Mouse (Mus musculus): ENCODE data around the gene Slc16a7. TPM values are rescaled to one million over a fixed set of nuclear protein-coding genes. Genes with fewer than 3 reads are reported as not detected.

The Slc16a7 gene
- 8.9 and 14.1 TPM in 2 replicates for polyA plus RNA-seq (2012; rRNA removed)

DNA sequence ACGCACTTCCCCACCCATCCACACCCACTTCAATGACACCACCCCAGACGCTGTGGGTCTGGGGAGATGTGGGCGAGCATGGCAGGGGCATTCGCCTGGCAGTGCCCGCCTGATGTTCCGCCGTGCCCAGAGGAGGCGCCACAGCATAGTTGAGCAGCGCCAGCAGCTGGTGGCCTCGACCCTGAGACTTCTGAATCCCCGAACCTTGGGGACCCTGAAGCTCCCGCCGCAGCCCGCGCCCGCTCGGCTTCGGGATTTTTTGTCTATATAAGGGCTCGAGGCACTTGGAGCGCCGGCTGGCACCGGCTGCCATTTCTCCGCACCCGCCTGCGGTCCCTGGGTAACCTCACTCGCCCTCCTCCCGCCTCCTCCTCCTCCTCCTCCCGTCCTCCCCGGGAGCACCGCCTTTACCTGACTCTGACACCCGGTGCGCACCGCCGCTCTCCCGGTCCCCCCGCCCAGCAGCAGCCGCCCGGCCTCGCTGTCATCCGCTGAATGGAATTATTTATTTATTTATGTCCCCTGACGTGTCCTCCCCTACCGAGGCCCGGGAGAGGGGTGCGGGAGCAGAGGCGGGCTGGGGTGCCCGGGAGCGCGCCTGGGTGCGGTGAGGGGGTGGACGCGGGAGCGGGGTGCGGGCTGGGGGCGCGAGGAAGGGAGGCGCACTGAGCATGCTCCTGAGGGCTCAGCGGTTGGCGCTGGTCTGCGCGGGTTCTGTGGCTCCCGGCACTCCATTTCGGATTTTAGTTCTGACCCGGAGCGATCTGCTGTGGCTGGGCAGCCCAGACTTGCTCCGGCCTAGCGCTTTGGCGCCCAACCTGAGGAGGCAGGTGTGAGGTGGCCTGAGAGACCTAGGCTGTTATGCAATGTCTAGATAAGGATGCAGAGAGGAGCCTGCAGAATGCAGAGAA lies at the start of gene Slc16a7:
Gene Slc16a7, minus strand, starts transcription at position 590 of the 911 bp plus-strand sequence.
- no peaks in the 10 kb centered on the region for H3K27me3 ChIP-seq (ENCODE audit: control insufficient read depth, insufficient read depth, low read length)
- peak; percentile 94 to 95 for DNase-seq
- TF ChIP-seq CTCF (IDR thresholded peaks at IDR 0.05; ENCODE audit: borderline replicate concordance, insufficient read depth, low read depth, low read length) (0 out of 2 replicates have a peak, but pooled peaks have one; percentile 18), POLR2A (IDR thresholded peaks at IDR 0.05; ENCODE audit: borderline replicate concordance, insufficient read depth, low read length) (peak; percentile 68)
- peak within 1 kb of the TSS; percentile 75 for H3K4me3 ChIP-seq (replicated peaks; ENCODE audit: insufficient read depth, low read depth, low read length)
- WGBS = under 1% methylated on average over 67 of the region's 67 CpGs
- peaks cover 8% of the 10 kb centered on the region; the same call in 1 of the 2 replicates for H3K4me1 ChIP-seq (ENCODE audit: control insufficient read depth, insufficient read depth, low read length)
- H3K27ac ChIP-seq (ENCODE audit: insufficient read depth, low read length) = peak within 1 kb of the TSS; percentile 47

GRCm38 (mm10) chr10:125418795-125419194 lies 29.5 kb upstream of the Slc16a7 start:
- WGBS = 78% methylated on average over 6 of the region's 6 CpGs
- Histone ChIP-seq H3K4me3 (replicated peaks; ENCODE audit: insufficient read depth, low read depth, low read length) (no peak overlapping the region), H3K27me3 (ENCODE audit: control insufficient read depth, insufficient read depth, low read length) (no peaks in the 10 kb centered on the region), H3K4me1 (ENCODE audit: control insufficient read depth, insufficient read depth, low read length) (no peaks in the 10 kb centered on the region), H3K27ac (ENCODE audit: insufficient read depth, low read length) (no peak overlapping the region)
- TF ChIP-seq CTCF (IDR thresholded peaks at IDR 0.05; ENCODE audit: borderline replicate concordance, insufficient read depth, low read depth, low read length) = no peak
- TF ChIP-seq POLR2A (IDR thresholded peaks at IDR 0.05; ENCODE audit: borderline replicate concordance, insufficient read depth, low read length) = no peak
- no peak for DNase-seq

GRCm38 (mm10) chr10:125399796-125400195 lies 10.5 kb upstream of the Slc16a7 start:
- TF ChIP-seq POLR2A (IDR thresholded peaks at IDR 0.05; ENCODE audit: borderline replicate concordance, insufficient read depth, low read length) = no peak
- TF ChIP-seq CTCF (IDR thresholded peaks at IDR 0.05; ENCODE audit: borderline replicate concordance, insufficient read depth, low read depth, low read length) = no peak
- no peak for DNase-seq
- Histone ChIP-seq H3K4me1 (ENCODE audit: control insufficient read depth, insufficient read depth, low read length) (no peaks in the 10 kb centered on the region), H3K4me3 (replicated peaks; ENCODE audit: insufficient read depth, low read depth, low read length) (no peak overlapping the region), H3K27me3 (ENCODE audit: control insufficient read depth, insufficient read depth, low read length) (no peaks in the 10 kb centered on the region), H3K27ac (ENCODE audit: insufficient read depth, low read length) (no peak overlapping the region)
- WGBS = 84% methylated on average over 4 of the region's 4 CpGs

DNA sequence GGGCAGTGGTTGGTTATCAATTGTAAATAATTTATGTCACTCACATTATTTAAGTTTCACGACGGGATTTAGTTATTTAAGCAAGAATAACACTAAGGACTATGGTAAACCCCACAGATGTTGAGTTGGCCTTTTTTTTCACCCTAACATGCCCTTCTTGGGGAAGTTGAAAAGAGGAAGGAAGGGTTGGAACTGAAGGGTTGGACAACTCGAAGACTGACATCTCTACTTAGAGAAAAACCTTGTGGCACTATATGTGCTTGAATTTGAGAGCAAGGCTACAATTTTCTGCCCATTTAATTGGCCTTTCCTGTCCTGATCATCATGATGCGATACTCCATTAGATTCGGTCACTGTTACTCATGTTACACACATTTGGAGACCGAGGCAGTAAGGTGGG lies 746 bp upstream of the Slc16a7 start:
- no peak for DNase-seq
- Histone ChIP-seq H3K4me3 (replicated peaks; ENCODE audit: insufficient read depth, low read depth, low read length) (no peak overlapping the region), H3K27me3 (ENCODE audit: control insufficient read depth, insufficient read depth, low read length) (no peaks in the 10 kb centered on the region), H3K27ac (ENCODE audit: insufficient read depth, low read length) (peak overlapping the region; percentile 47; the same call in 1 of the 2 replicates), H3K4me1 (ENCODE audit: control insufficient read depth, insufficient read depth, low read length) (peaks cover 8% of the 10 kb centered on the region; the same call in 1 of the 2 replicates)
- WGBS = 83% methylated on average over 6 of the region's 6 CpGs
- TF ChIP-seq POLR2A (IDR thresholded peaks at IDR 0.05; ENCODE audit: borderline replicate concordance, insufficient read depth, low read length) (no peak), CTCF (IDR thresholded peaks at IDR 0.05; ENCODE audit: borderline replicate concordance, insufficient read depth, low read depth, low read length) (no peak)

DNA sequence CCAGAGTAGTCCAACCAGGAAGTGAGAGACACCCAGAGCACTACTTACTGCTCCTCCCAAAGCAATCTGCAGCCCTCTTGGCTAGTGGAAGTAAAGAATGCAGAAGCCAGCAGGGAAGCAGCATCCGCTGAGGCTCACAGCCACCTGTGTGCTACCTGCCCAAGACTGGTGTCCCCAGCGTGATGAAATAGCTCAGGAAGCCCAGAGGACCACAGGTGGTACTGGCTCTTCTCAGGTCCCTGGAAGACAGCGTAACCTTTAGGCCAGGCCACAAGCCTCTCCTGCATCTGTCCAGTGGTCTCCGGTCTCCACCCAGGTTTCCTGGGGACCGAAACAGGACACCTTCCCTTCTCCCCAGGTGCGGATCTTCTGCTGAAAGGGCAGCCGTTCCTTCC lies 787 bp downstream of the Slc16a7 start:
- peak overlapping the region; percentile 75 for H3K4me3 ChIP-seq (replicated peaks; ENCODE audit: insufficient read depth, low read depth, low read length)
- TF ChIP-seq POLR2A (IDR thresholded peaks at IDR 0.05; ENCODE audit: borderline replicate concordance, insufficient read depth, low read length) (no peak), CTCF (IDR thresholded peaks at IDR 0.05; ENCODE audit: borderline replicate concordance, insufficient read depth, low read depth, low read length) (no peak)
- 9% methylated on average over 7 of the region's 7 CpGs for WGBS
- DNase-seq = peak; percentile 60 to 64
- no peaks in the 10 kb centered on the region for H3K27me3 ChIP-seq (ENCODE audit: control insufficient read depth, insufficient read depth, low read length)
- peaks cover 8% of the 10 kb centered on the region; the same call in 1 of the 2 replicates for H3K4me1 ChIP-seq (ENCODE audit: control insufficient read depth, insufficient read depth, low read length)
- peak overlapping the region; percentile 47 for H3K27ac ChIP-seq (ENCODE audit: insufficient read depth, low read length)

DNA sequence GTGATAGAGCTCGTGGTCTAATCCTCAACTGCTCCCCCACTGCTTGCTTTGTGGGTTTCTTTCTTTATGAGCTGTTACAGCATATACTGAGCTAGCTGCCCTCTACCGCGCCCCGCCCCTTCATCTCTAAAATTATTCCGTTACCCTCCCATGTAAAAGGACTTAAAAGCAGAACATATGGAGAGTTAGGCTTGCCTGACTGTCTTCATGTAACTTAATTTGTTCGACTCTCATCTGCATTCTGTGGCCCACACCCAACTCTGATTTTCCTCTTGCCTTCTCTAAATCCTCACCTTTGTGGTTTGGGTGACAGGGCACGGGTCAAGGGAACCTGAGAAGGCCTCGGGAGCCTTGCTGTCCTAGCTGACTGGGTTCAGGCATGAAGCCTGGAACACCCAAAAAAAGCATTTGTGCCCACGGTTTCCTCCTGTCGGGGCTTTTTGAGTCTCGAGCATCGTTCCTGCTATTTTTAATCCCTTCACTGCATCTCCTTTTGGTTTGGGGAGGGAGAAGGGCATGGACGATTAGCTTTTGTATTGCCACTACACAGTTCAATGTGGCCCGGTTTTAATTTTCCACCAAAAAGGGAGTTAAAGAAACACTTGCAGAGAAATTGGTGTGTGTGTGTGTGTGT lies 1.4 kb downstream of the Slc16a7 start:
- Histone ChIP-seq H3K27ac (ENCODE audit: insufficient read depth, low read length) (no peak overlapping the region), H3K4me3 (replicated peaks; ENCODE audit: insufficient read depth, low read depth, low read length) (no peak overlapping the region), H3K27me3 (ENCODE audit: control insufficient read depth, insufficient read depth, low read length) (no peaks in the 10 kb centered on the region), H3K4me1 (ENCODE audit: control insufficient read depth, insufficient read depth, low read length) (peaks cover 8% of the 10 kb centered on the region; the same call in 1 of the 2 replicates)
- 43% methylated on average over 14 of the region's 14 CpGs for WGBS
- DNase-seq = peak in 1 of 2 experiments; percentile 24
- TF ChIP-seq CTCF (IDR thresholded peaks at IDR 0.05; ENCODE audit: borderline replicate concordance, insufficient read depth, low read depth, low read length) (no peak), POLR2A (IDR thresholded peaks at IDR 0.05; ENCODE audit: borderline replicate concordance, insufficient read depth, low read length) (no peak)

DNA sequence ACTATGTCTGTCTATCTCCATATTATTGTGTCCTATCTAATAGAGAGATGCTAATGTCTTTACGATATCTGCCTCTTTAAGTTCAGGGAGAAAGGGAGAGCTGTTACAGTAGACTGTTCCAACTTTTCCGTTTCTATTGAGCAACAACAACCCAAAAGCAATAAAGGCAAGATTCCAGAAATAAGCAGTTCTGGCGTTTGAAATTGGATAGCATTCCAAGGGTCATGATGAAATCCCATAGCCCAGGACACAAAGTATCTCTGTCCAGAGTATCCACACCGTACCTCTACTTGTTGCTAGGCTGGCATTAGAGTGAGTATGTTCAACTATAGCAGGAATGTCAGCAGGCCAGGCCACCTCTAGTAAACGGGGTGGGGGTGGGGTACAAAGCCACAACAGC lies 13.7 kb downstream of the Slc16a7 start:
- Histone ChIP-seq H3K27ac (ENCODE audit: insufficient read depth, low read length) (no peak overlapping the region), H3K4me1 (ENCODE audit: control insufficient read depth, insufficient read depth, low read length) (no peaks in the 10 kb centered on the region; the same call in 1 of the 2 replicates), H3K4me3 (replicated peaks; ENCODE audit: insufficient read depth, low read depth, low read length) (no peak overlapping the region), H3K27me3 (ENCODE audit: control insufficient read depth, insufficient read depth, low read length) (no peaks in the 10 kb centered on the region)
- no peak for TF ChIP-seq CTCF (IDR thresholded peaks at IDR 0.05; ENCODE audit: borderline replicate concordance, insufficient read depth, low read depth, low read length)
- TF ChIP-seq POLR2A (IDR thresholded peaks at IDR 0.05; ENCODE audit: borderline replicate concordance, insufficient read depth, low read length) = no peak
- WGBS = 64% methylated on average over 5 of the region's 5 CpGs
- no peak for DNase-seq
